Mouse (Mus musculus) megakaryocyte, embryonic 14.5 days (primary cell): ENCODE data around the gene Fbxw8.

ENCODE experiments used
- FLI1 ChIP-seq: IDR thresholded peaks from 2 replicates; pipeline ENCODE4 v1.6.1; 2012; ENCODE audit warnings: low read length, inconsistent platforms, mixed read lengths
- GATA1 ChIP-seq: IDR thresholded peaks from 3 replicates; pipeline ENCODE4 v1.6.1; 2012; ENCODE audit warnings: mixed read lengths, low read length, inconsistent platforms, borderline replicate concordance

GRCm38 (mm10) chr5:118090101-118090500, 65.2 kb downstream of the Fbxw8 start:
- TF ChIP-seq GATA1: no peak
- TF ChIP-seq FLI1: no peak
